Mouse (Mus musculus) layer of hippocampus, adult 11-12 months (tissue): ENCODE results near the gene Vmn1r73.

Source experiments
- DNase-seq: peaks from one replicate; pipeline ENCODE4 v3.0.0; 2022; ENCODE audit warnings: low spot score

Vmn1r73 gene

DNA sequence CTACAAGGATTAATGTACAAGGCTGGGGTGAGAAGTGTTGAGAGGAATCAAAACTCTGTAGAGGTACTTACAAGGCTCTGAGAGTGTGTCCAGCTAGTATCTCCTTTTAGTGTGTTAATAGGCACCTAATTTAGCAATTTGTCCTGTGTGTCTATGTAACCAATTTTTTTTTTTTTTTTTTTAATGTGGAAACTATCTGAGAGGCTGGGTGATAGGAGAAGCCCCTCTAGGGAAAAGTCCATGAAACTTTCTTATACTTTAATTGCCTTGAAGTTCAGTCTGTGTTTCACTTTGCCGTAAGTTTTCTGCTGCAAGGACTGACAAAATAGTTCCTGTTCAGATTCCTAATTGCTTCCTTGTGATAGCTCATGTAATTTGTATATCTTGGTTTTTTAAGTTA lies at the start of gene Vmn1r73:
Gene Vmn1r73, plus strand, starts transcription at position 301 of the 400 bp plus-strand sequence.
- no peak for DNase-seq
